Mouse (Mus musculus): ENCODE measurements around the gene Sarm1. TPM values are rescaled to one million over a fixed set of nuclear protein-coding genes. Genes with fewer than 3 reads are reported as not detected.

Gene Sarm1
- polyA plus RNA-seq, 1 experiment from 2014 or later = 9.4 TPM

Other genes starting within 250 kb of the Sarm1 start
- gene 2610507B11Rik, start 236.0 kb downstream of the Sarm1 start, polyA plus RNA-seq (2016; fragmentation: Nextera tagmentation; extraction: Ambion mirVana) = 72.5 and 72.7 TPM in 2 replicates
- 0.26 and 0.52 TPM in 2 replicates for gene BC030499, start 206.9 kb downstream of the Sarm1 start, polyA plus RNA-seq (2016; fragmentation: Nextera tagmentation; extraction: Ambion mirVana)
- gene Spag5, start 196.2 kb downstream of the Sarm1 start, polyA plus RNA-seq (2016; fragmentation: Nextera tagmentation; extraction: Ambion mirVana) = 74.9 and 76.6 TPM in 2 replicates
- 2.7 and 3.3 TPM in 2 replicates for gene Aldoc, start 174.8 kb downstream of the Sarm1 start, polyA plus RNA-seq (2016; fragmentation: Nextera tagmentation; extraction: Ambion mirVana)
- 76.3 and 77.5 TPM in 2 replicates for gene Pigs, start 169.3 kb downstream of the Sarm1 start, polyA plus RNA-seq (2016; fragmentation: Nextera tagmentation; extraction: Ambion mirVana)
- 60.2 and 62.8 TPM in 2 replicates for gene Unc119, start 154.3 kb downstream of the Sarm1 start, polyA plus RNA-seq (2016; fragmentation: Nextera tagmentation; extraction: Ambion mirVana)
- not detected in 2 replicates for gene Foxn1, start 111.2 kb downstream of the Sarm1 start, polyA plus RNA-seq (2016; fragmentation: Nextera tagmentation; extraction: Ambion mirVana)
- not detected in 2 replicates for gene Slc13a2, start 75.5 kb downstream of the Sarm1 start, polyA plus RNA-seq (2016; fragmentation: Nextera tagmentation; extraction: Ambion mirVana)
- 20.9 and 21.1 TPM in 2 replicates for gene Slc46a1, start 32.1 kb downstream of the Sarm1 start, polyA plus RNA-seq (2016; fragmentation: Nextera tagmentation; extraction: Ambion mirVana)
- gene Vtn, start 1.3 kb upstream of the Sarm1 start, polyA plus RNA-seq (2016; fragmentation: Nextera tagmentation; extraction: Ambion mirVana) = 23.7 and 25.0 TPM in 2 replicates
- gene Sebox, start 5.7 kb upstream of the Sarm1 start, polyA plus RNA-seq (2016; fragmentation: Nextera tagmentation; extraction: Ambion mirVana) = not detected in 2 replicates
- 76.7 and 78.5 TPM in 2 replicates for gene Tmem199, start 14.4 kb upstream of the Sarm1 start, polyA plus RNA-seq (2016; fragmentation: Nextera tagmentation; extraction: Ambion mirVana)
- 144 and 148 TPM in 2 replicates for gene Poldip2, start 14.4 kb upstream of the Sarm1 start, polyA plus RNA-seq (2016; fragmentation: Nextera tagmentation; extraction: Ambion mirVana)
- 96.4 and 97.2 TPM in 2 replicates for gene Tnfaip1, start 38.6 kb upstream of the Sarm1 start, polyA plus RNA-seq (2016; fragmentation: Nextera tagmentation; extraction: Ambion mirVana)
- 75.9 and 78.8 TPM in 2 replicates for gene Ift20, start 38.6 kb upstream of the Sarm1 start, polyA plus RNA-seq (2016; fragmentation: Nextera tagmentation; extraction: Ambion mirVana)
- gene Tmem97, start 53.0 kb upstream of the Sarm1 start, polyA plus RNA-seq (2016; fragmentation: Nextera tagmentation; extraction: Ambion mirVana) = 106 and 111 TPM in 2 replicates
- 14.1 and 20.4 TPM in 2 replicates for gene Nlk, start 199.6 kb upstream of the Sarm1 start, polyA plus RNA-seq (2016; fragmentation: Nextera tagmentation; extraction: Ambion mirVana)

Data from forebrain, embryonic 10.5 days (tissue).